Mouse (Mus musculus) midbrain, embryonic 12.5 days (tissue): Measurements from ENCODE around the gene Zfp513. TPM values are rescaled to one million over a fixed set of nuclear protein-coding genes. Genes with fewer than 3 reads are reported as not detected.
A peak's percentile ranks its signal among the peaks of the same experiment; 100 is the strongest.

Source experiments
- ATAC-seq: fragments of 200-750 bp; cut with Nextera tagmentation; 2 replicates; pipeline ENCODE4 v1.8.0; 2017; ENCODE audit warnings: low read depth, moderate TSS enrichment, moderate library complexity; ENCODE audit not compliant: low FRiP score
- H3K27ac ChIP-seq: fragments of 300-500 bp; sonication (generic); replicated peaks from 2 replicates; pipeline ENCODE4 v1.5.1; 2016; ENCODE audit warnings: mild to moderate bottlenecking
- H3K27me3 ChIP-seq: fragments of 300-500 bp; sonication (generic); 2 replicates; pipeline ENCODE4 v1.6.1; 2016; ENCODE audit warnings: mild to moderate bottlenecking
- H3K36me3 ChIP-seq: fragments of 300-500 bp; sonication (generic); 2 replicates; pipeline ENCODE4 v1.6.1; 2016
- H3K4me1 ChIP-seq: fragments of 300-500 bp; sonication (generic); 2 replicates; pipeline ENCODE4 v1.6.1; 2016
- H3K4me2 ChIP-seq: fragments of 300-500 bp; sonication (generic); replicated peaks from 2 replicates; pipeline ENCODE4 v1.6.1; 2016; ENCODE audit warnings: mild to moderate bottlenecking, moderate library complexity
- H3K4me3 ChIP-seq: fragments of 300-500 bp; sonication (generic); 2 replicates; pipeline ENCODE4 v1.5.1; 2016; ENCODE audit warnings: mild to moderate bottlenecking
- H3K9ac ChIP-seq: fragments of 300-500 bp; sonication (generic); replicated peaks from 2 replicates; pipeline ENCODE4 v1.6.1; 2016; ENCODE audit warnings: mild to moderate bottlenecking, moderate library complexity
- H3K9me3 ChIP-seq: fragments of 300-500 bp; sonication (generic); 2 replicates; pipeline ENCODE4 v1.6.1; 2016; ENCODE audit warnings: mild to moderate bottlenecking
- WGBS: fragments of 180-500 bp; shearing (Covaris S2); methylation state at CpG from one replicate; pipeline ENCODE4 v1.1.7; 2016; 5-methylcytosine and 5-hydroxymethylcytosine counted together
- polyA plus RNA-seq: library from polyadenylated mRNA; unstranded; fragments of >200 nt; fragmentation: Nextera tagmentation; extraction: Ambion mirVana; gene quantifications from 2 replicates; pipeline ENCODE4 v1.2.1, GENCODE M21; 2016

Zfp513 gene
- polyA plus RNA-seq, 1 experiment from 2014 or later, result 22.0 TPM

- peaks cover 40% of the 10 kb centered on the region for H3K36me3 ChIP-seq
- no peaks in the 10 kb centered on the region for H3K27me3 ChIP-seq
- WGBS, result 81% methylated on average over 4 of the region's 4 CpGs
- H3K4me3 ChIP-seq, result no peak overlapping the region
- no peak for ATAC-seq
- no peaks in the 10 kb centered on the region for H3K9me3 ChIP-seq
- no peak overlapping the region for H3K9ac ChIP-seq
- peaks cover 9% of the 10 kb centered on the region for H3K4me1 ChIP-seq
- no peak overlapping the region for H3K27ac ChIP-seq
- no peak overlapping the region for H3K4me2 ChIP-seq
Measured at GRCm38 (mm10) chr5:31188223-31188840, 13.8 kb downstream of the Zfp513 start.

DNA sequence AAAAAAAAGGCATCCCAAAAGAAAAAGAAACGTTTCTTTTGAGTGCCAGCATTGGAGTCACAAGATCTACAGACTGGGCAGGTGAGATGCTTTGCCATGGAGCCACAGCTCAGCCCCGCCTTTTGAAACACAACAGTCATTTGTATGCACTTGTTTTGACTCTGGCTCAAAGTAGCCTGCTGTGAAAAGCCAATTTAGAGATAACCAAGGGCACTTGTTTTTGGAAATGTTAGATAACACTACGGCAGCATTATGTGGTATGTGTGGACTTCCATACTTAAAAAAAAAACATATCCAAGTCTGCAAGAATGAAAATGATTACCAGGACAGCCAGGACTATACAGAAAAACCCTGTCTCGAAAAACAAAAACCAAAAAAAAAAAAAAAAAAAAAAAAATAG lies 18.4 kb downstream of the Zfp513 start:
- Histone ChIP-seq H3K9ac (no peak overlapping the region), H3K4me2 (no peak overlapping the region), H3K27ac (no peak overlapping the region), H3K4me3 (no peak overlapping the region), H3K27me3 (no peaks in the 10 kb centered on the region), H3K4me1 (peaks cover 9% of the 10 kb centered on the region), H3K9me3 (no peaks in the 10 kb centered on the region), H3K36me3 (peaks cover 19% of the 10 kb centered on the region)
- ATAC-seq, result no peak
- 64% methylated on average over 4 of the region's 4 CpGs for WGBS

DNA sequence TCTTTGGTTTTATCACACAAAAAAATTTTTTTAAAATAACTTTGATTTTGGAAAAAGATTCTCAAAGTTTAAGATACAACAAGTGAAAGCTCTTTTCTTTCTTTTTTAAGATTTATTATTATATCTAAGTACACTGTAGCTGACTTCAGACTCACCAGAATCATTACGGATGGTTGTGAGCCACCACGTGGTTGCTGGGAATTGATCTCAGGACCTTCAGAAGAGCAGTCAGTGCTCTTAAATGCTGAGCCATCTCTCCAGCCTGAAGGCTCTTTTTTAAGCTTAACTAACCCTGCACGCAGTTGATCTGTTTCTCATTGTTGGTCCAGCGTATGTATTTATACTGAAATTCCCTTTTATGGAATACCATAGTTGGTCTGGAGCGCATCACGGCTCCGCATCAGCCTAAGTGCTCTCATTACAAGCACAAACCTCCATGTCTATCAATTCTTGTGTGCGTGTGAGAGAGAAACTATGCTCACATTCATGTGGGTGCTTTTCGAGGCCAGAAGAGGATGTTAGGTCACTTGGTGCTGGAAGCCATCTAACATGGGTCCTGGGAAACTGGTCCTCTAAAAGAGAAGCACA lies 20.8 kb downstream of the Zfp513 start:
- H3K27ac ChIP-seq, result no peak overlapping the region
- H3K4me3 ChIP-seq, result no peak overlapping the region
- H3K27me3 ChIP-seq, result no peaks in the 10 kb centered on the region
- WGBS, result 96% methylated on average over 9 of the region's 9 CpGs
- H3K36me3 ChIP-seq, result 0 out of 2 replicates have a peak, but pooled peaks cover 5% of the 10 kb centered on the region
- no peak overlapping the region for H3K4me2 ChIP-seq
- H3K9me3 ChIP-seq, result no peaks in the 10 kb centered on the region
- no peak for ATAC-seq
- no peak overlapping the region for H3K9ac ChIP-seq
- H3K4me1 ChIP-seq, result peaks cover 15% of the 10 kb centered on the region

DNA sequence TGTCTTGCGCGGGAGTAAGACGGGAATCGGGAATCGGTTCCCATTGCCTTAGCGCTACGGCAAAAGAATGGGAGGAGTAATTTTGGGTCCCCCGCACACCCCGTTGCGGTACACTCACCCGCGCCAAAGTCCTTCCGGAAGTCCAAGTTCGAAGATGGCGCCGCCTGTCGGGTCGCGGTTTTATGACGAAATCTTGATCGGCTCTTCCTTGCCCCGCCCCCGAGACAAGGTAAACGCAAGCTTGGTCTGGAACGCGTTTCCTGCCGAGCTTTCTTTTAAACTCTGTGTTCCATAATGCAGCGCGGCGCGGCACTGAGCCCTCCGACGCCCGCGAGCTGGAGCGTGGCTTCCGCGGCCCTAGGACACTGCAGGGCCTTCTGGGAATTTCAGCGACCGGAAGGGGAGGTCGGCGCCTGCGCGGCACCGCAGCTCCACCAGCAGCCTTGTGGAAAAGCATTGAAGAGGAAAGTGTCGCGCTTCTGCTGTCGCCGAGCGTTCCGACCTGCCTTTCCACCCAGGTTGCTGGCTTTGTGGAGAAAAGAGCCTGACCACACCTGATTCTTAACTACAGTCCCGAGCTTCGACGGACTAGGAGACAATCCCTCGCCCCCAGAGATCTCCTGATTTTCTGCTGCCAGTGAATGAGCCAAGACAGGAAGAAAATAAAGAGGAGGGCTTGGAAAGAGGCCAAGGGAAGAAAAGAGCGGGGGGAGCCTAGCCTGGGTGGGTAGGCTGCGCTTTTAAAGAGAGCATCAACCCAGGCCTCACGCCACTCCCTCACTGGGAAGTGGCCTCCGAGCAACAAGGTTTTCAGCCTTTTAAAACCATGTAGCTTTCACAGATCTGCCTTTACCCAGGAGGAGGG lies 22.1 kb downstream of the Zfp513 start, which contains the start of the genes Gm29609 and Gtf3c2:
Gm29609 (minus strand) TSS at position 146 of the 865 bp plus-strand sequence.
Gtf3c2 (minus strand) TSS at position 379 of the 865 bp plus-strand sequence.
- Histone ChIP-seq H3K27ac (peak within 1 kb of the TSS; percentile 98), H3K27me3 (no peaks in the 10 kb centered on the region), H3K4me3 (peak within 1 kb of the TSS; percentile 61), H3K4me2 (peak within 1 kb of the TSS; percentile 97), H3K9ac (peak within 1 kb of the TSS; percentile 75), H3K4me1 (peaks cover 15% of the 10 kb centered on the region), H3K36me3 (0 out of 2 replicates have a peak, but pooled peaks cover 5% of the 10 kb centered on the region), H3K9me3 (no peaks in the 10 kb centered on the region)
- WGBS, result under 1% methylated on average over 59 of the region's 59 CpGs
- peak; percentile 97 for ATAC-seq

- WGBS, result under 1% methylated on average over 25 of the region's 25 CpGs
- peak; percentile 66 for ATAC-seq
Measured at GRCm38 (mm10) chr5:31179301-31179765, 22.8 kb downstream of the Zfp513 start.

DNA sequence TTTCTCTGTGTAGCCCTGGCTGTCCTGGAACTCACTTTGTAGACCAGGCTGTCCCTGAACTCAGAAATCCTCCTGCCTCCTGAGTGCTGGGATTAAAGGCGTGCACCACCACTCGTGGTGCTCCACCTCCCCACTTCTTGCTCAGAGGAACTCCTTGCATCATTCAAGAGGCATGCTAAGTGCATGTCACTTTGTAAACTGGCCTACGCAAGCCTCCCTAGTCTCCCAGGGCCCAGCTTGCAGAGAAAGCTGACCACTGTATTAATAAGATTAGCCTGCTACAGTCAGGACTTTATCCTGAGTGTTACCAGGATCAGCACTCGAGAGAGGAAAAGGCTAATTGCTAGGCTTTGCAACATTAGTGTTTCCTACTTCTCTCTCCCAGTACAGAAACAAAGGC lies 33.5 kb downstream of the Zfp513 start:
- Histone ChIP-seq H3K9ac (no peak overlapping the region), H3K4me2 (no peak overlapping the region), H3K36me3 (peaks cover 96% of the 10 kb centered on the region), H3K27ac (no peak overlapping the region), H3K27me3 (no peaks in the 10 kb centered on the region), H3K4me3 (no peak overlapping the region), H3K9me3 (no peaks in the 10 kb centered on the region), H3K4me1 (no peaks in the 10 kb centered on the region)
- WGBS, result 97% methylated on average over 4 of the region's 4 CpGs
- no peak for ATAC-seq

More at GRCm38 (mm10) chr5:31179301-31179765, 22.8 kb downstream of the Zfp513 start:
- Histone ChIP-seq H3K4me3 (peak overlapping the region; percentile 61), H3K4me1 (peaks cover 15% of the 10 kb centered on the region), H3K27me3 (no peaks in the 10 kb centered on the region), H3K27ac (peak overlapping the region; percentile 98), H3K9me3 (no peaks in the 10 kb centered on the region), H3K9ac (peak overlapping the region; percentile 75), H3K4me2 (peak overlapping the region; percentile 97), H3K36me3 (peaks cover 10% of the 10 kb centered on the region)

DNA sequence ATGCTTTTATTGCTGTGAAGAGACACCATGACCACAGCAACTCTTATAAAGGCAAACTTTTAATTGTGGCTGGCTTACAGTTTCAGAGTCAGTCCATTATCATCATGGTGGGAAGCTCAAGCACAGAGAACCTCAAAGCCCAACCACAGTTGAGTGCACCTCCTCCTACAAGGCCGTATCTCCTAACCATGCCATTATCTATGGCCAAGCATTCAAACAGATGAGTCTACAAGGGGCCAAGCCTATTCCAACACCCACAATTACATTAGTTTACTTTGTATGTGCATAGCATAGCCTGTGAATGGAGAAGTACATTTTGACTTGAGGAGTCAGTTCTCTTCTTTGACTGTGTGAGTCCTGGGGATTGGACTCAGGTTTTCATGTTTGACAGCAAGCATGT lies 37.2 kb downstream of the Zfp513 start:
- ATAC-seq, result no peak
- Histone ChIP-seq H3K36me3 (peaks cover 93% of the 10 kb centered on the region), H3K27me3 (no peaks in the 10 kb centered on the region), H3K9ac (no peak overlapping the region), H3K9me3 (no peaks in the 10 kb centered on the region), H3K4me1 (no peaks in the 10 kb centered on the region), H3K4me3 (no peak overlapping the region), H3K27ac (no peak overlapping the region), H3K4me2 (no peak overlapping the region)
- WGBS, result 88% methylated on average over 1 of the region's 1 CpGs

DNA sequence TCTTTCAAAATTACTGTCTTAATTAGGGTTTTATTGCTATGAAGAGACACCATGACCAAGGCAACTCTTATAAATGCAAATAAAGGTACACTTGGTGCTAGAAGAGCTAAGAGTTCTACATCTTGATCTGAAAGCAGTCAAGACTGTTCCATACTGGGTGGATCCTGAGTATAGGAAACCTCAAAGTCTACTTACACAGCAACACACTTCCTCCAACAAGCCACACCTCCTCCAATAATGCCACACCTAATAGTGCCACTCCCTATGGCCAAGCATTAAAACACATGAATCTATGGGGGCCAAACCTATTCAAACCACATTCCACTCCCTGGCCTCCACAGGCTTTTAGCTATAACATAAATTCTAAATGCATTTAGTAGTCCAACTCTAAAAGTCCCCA lies 39.6 kb downstream of the Zfp513 start:
- H3K9ac ChIP-seq, result no peak overlapping the region
- H3K36me3 ChIP-seq, result peaks cover 93% of the 10 kb centered on the region
- H3K27me3 ChIP-seq, result no peaks in the 10 kb centered on the region
- no peak for ATAC-seq
- H3K27ac ChIP-seq, result no peak overlapping the region
- no peak overlapping the region for H3K4me3 ChIP-seq
- no peak overlapping the region for H3K4me2 ChIP-seq
- H3K4me1 ChIP-seq, result no peaks in the 10 kb centered on the region
- no peaks in the 10 kb centered on the region for H3K9me3 ChIP-seq

DNA sequence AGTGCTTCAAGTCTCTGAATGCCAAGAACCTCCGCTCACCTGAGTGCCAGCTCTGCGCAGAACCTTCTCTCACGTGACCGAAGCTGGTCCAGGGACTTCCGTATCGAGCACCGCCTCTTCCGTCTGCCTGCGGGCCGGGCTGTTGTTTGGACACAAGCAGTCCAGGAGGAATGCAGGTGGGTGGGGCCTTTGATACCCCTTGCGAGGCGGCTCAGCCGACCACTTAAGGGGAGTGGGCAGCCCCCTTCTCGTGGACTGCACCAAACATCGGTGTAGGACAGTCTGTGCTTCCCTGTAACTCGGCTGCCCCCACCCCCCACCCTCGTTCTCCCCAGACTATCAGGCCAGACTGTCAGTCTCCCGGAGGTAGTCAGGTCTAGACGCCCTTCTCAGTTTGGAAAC lies 48.0 kb downstream of the Zfp513 start, which contains the start of gene Mpv17:
Mpv17 (minus strand) TSS at position 100 of the 402 bp plus-strand sequence.
- H3K4me1 ChIP-seq, result peaks cover 14% of the 10 kb centered on the region
- H3K9ac ChIP-seq, result peak within 1 kb of the TSS; percentile 69
- H3K4me3 ChIP-seq, result peak within 1 kb of the TSS; percentile 69
- WGBS, result 0% methylated on average over 19 of the region's 19 CpGs
- peak within 1 kb of the TSS; percentile 74 for H3K27ac ChIP-seq
- peak within 1 kb of the TSS; percentile 65 for H3K4me2 ChIP-seq
- no peaks in the 10 kb centered on the region for H3K27me3 ChIP-seq
- H3K36me3 ChIP-seq, result peaks cover 39% of the 10 kb centered on the region
- peak; percentile 92 for ATAC-seq
- no peaks in the 10 kb centered on the region for H3K9me3 ChIP-seq

DNA sequence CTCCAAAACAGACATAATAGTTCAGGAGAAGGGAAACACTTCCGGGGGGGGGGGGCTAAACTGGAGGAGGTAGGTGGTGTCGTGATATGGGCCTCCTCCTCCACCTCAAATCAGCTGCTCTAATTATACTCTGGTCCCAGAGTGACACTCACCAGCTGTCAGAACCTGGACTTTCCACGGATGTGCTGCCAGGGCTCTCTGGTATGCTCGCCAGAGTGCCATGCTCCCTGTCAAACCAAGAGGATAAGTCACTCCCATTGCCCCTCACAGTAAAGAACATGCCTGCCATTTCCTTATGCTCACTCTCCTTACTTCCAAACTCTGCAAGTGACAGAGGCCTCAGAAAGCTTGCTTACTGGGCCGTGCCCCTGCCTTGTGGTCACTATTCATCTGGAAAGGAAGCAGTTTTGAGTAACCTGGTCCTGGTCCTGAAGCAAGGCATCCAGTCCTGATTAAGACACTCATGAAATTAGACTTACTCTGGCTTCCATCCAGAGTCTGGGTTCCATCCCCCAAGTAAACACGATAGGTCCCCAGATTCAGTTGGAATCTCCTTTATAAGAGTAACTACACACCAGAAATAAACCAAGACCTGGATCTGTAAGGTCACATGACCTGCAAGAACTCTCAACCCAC lies 48.5 kb downstream of the Zfp513 start:
- H3K27me3 ChIP-seq, result no peaks in the 10 kb centered on the region
- H3K36me3 ChIP-seq, result peaks cover 33% of the 10 kb centered on the region
- peak overlapping the region; percentile 65 for H3K4me2 ChIP-seq
- H3K4me1 ChIP-seq, result peaks cover 14% of the 10 kb centered on the region
- no peak for ATAC-seq
- H3K9ac ChIP-seq, result peak overlapping the region; percentile 69
- H3K27ac ChIP-seq, result no peak overlapping the region
- 47% methylated on average over 6 of the region's 6 CpGs for WGBS
- peak overlapping the region; percentile 69 for H3K4me3 ChIP-seq
- no peaks in the 10 kb centered on the region for H3K9me3 ChIP-seq

- no peak overlapping the region for H3K27ac ChIP-seq
- peaks cover 14% of the 10 kb centered on the region for H3K4me1 ChIP-seq
- 94% methylated on average over 3 of the region's 3 CpGs for WGBS
- H3K9me3 ChIP-seq, result no peaks in the 10 kb centered on the region
- H3K4me2 ChIP-seq, result no peak overlapping the region
- ATAC-seq, result no peak
- peaks cover 22% of the 10 kb centered on the region; the same call in 1 of the 2 replicates for H3K36me3 ChIP-seq
- no peak overlapping the region for H3K4me3 ChIP-seq
- no peak overlapping the region for H3K9ac ChIP-seq
- no peaks in the 10 kb centered on the region for H3K27me3 ChIP-seq
Measured at GRCm38 (mm10) chr5:31151746-31152145, 50.4 kb downstream of the Zfp513 start.
